In the genomic region with DNA sequence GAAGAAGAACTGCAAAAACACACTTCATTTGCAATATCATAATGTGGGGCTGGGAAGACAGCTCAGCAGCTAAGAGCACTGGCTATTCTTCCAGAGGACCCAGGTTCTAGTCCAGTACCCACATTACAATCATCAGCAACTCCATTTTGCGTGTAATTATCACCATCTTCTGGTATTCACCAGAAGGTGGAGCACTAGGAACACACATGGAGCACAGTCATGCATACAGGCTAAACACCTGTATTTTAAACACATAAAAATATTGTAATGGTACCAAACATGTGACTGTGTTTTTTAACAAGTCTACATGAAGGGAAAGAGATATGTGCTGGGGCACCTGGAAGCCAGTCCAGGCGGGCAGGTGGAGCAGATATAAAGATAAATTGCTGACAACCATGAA, we compare ENCODE assay signal across 19 mouse cellular contexts. TPM values are rescaled to one million over a fixed set of nuclear protein-coding genes. Genes with fewer than 3 reads are reported as not detected.
DNase-seq lines count a peak whose midpoint lies in the region; ATAC-seq and TF ChIP-seq lines count a peak whose summit lies in the region.
"Had no signal": no experiment of that assay in that cellular context is flagged by ENCODE, and none has a peak within 500 bp of the region (broad histone marks: within the 10 kb centered on the region; RNA-seq: fewer than 3 reads in every experiment).

No protein-coding gene starts in this region.

- H3K9me3 ChIP-seq in liver, embryonic 14.5 days (ENCODE audit: control insufficient read depth, low read length) = no peaks in the 10 kb centered on the region
- H3K9me3 ChIP-seq in liver, embryonic 12.5 days (replicated peaks) = no peaks in the 10 kb centered on the region
- H3K9me3 ChIP-seq in forebrain, embryonic 11.5 days (ENCODE audit: control insufficient read depth, low read length) = no peaks in the 10 kb centered on the region
- H3K9me3 ChIP-seq: hindbrain, embryonic 15.5 days; midbrain, embryonic 10.5 days had no signal

- no peak for ATAC-seq in liver, embryonic 14.5 days (ENCODE audit: insufficient read depth)
- ATAC-seq in liver, embryonic 12.5 days = no peak
- ATAC-seq in forebrain, embryonic 11.5 days (replicated peaks; ENCODE audit: low FRiP score) = no peak
- ATAC-seq: forebrain, embryonic 16.5 days had no signal

- no peaks in the 10 kb centered on the region; the same call in 1 of the 2 replicates for H3K27me3 ChIP-seq in liver, embryonic 14.5 days (ENCODE audit: control insufficient read depth, insufficient read depth, low read length)
- H3K27me3 ChIP-seq in liver, embryonic 12.5 days (replicated peaks) = no peaks in the 10 kb centered on the region
- H3K27me3 ChIP-seq in forebrain, embryonic 11.5 days (ENCODE audit: control insufficient read depth, insufficient read depth, low read length) = no peaks in the 10 kb centered on the region
- H3K27me3 ChIP-seq: hindbrain, embryonic 15.5 days had no signal

- H3K9ac ChIP-seq in liver, embryonic 14.5 days (replicated peaks) = no peak overlapping the region
- no peak overlapping the region for H3K9ac ChIP-seq in liver, embryonic 12.5 days
- no peak overlapping the region for H3K9ac ChIP-seq in forebrain, embryonic 11.5 days (ENCODE audit: low read length)
- H3K9ac ChIP-seq: hindbrain, embryonic 15.5 days had no signal

- no peaks in the 10 kb centered on the region for H3K36me3 ChIP-seq in liver, embryonic 14.5 days (replicated peaks; ENCODE audit: control insufficient read depth, insufficient read depth, low read depth)
- no peaks in the 10 kb centered on the region for H3K36me3 ChIP-seq in liver, embryonic 12.5 days
- H3K36me3 ChIP-seq in forebrain, embryonic 11.5 days (ENCODE audit: control insufficient read depth, insufficient read depth, low read length) = no peaks in the 10 kb centered on the region
- H3K36me3 ChIP-seq: hindbrain, embryonic 15.5 days; midbrain, embryonic 10.5 days had no signal

- no peak overlapping the region for H3K27ac ChIP-seq in gastrocnemius, adult 2 months
- no peak overlapping the region for H3K27ac ChIP-seq in liver, embryonic 14.5 days
- H3K27ac ChIP-seq in liver, embryonic 12.5 days = no peak overlapping the region
- no peak overlapping the region for H3K27ac ChIP-seq in forebrain, embryonic 11.5 days (ENCODE audit: low read depth, low read length)
- H3K27ac ChIP-seq: hindbrain, embryonic 15.5 days; midbrain, embryonic 10.5 days had no signal

- no peaks in the 10 kb centered on the region for H3K4me1 ChIP-seq in liver, embryonic 14.5 days (replicated peaks; ENCODE audit: control insufficient read depth in 2 of 2, insufficient read depth in 2 of 2, low read length in 1 of 2)
- H3K4me1 ChIP-seq in liver, embryonic 12.5 days = no peaks in the 10 kb centered on the region
- H3K4me1 ChIP-seq in forebrain, embryonic 11.5 days (replicated peaks; ENCODE audit: control insufficient read depth, insufficient read depth, low read length) = no peaks in the 10 kb centered on the region
- H3K4me1 ChIP-seq: hindbrain, embryonic 15.5 days; midbrain, embryonic 10.5 days had no signal

- no peak for TF ChIP-seq EP300 in liver, embryonic 14.5 days (IDR thresholded peaks at IDR 0.05; ENCODE audit: low read depth)

- TF ChIP-seq CTCF in gastrocnemius, adult 2 months (IDR thresholded peaks at IDR 0.05) = peak; percentile 25; the same call in 1 of the 2 replicates
- peak; percentile 20; the same call in 1 of the 2 replicates for TF ChIP-seq CTCF in liver, embryonic 14.5 days (IDR thresholded peaks at IDR 0.05; ENCODE audit: low read depth)

- no peak for DNase-seq in gastrocnemius, adult 2 months
- no peak for DNase-seq in gastrocnemius, postnatal 36 days
- no peak for DNase-seq in liver, embryonic 14.5 days (ENCODE audit: low read depth in 3 of 3, low spot score in 3 of 3)
- DNase-seq in 416B (ENCODE audit: low read depth) = peak; percentile 53
- DNase-seq in brain, adult 2 months (ENCODE audit: low read depth, low spot score) = peak; percentile 12
- no peak for DNase-seq in MN1 (ENCODE audit: low spot score)
- DNase-seq in forebrain, embryonic 11.5 days (ENCODE audit: low spot score) = no peak
- DNase-seq: adrenal gland, adult 8-10 months; cerebellum, adult 9-10 months; embryo, embryonic 11 days; heart, adult 18-20 months; lung, postnatal 10 days had no signal

- no peak overlapping the region for H3K4me2 ChIP-seq in liver, embryonic 14.5 days (ENCODE audit: low read depth)
- no peak overlapping the region for H3K4me2 ChIP-seq in liver, embryonic 12.5 days
- H3K4me2 ChIP-seq in forebrain, embryonic 11.5 days (ENCODE audit: low read depth, low read length, severe bottlenecking) = no peak overlapping the region
- H3K4me2 ChIP-seq: hindbrain, embryonic 15.5 days had no signal

- H3K4me3 ChIP-seq in gastrocnemius, adult 2 months = no peak overlapping the region
- H3K4me3 ChIP-seq in liver, embryonic 14.5 days (ENCODE audit: insufficient read depth in 1 of 2, low read depth in 2 of 2, low read length in 2 of 2) = no peak overlapping the region
- H3K4me3 ChIP-seq in liver, embryonic 12.5 days = no peak overlapping the region
- no peak overlapping the region for H3K4me3 ChIP-seq in forebrain, embryonic 11.5 days (ENCODE audit: low read depth, low read length)
- H3K4me3 ChIP-seq: hindbrain, embryonic 15.5 days; midbrain, embryonic 10.5 days had no signal

- WGBS in liver, embryonic 14.5 days (ENCODE audit: insufficient replicate concordance) = 43% methylated on average over 2 of the region's 2 CpGs
- WGBS in liver, embryonic 12.5 days (ENCODE audit: insufficient replicate concordance) = 42% methylated on average over 2 of the region's 2 CpGs
- WGBS in forebrain, embryonic 11.5 days = 71% methylated on average over 2 of the region's 2 CpGs

- intact Hi-C loops in gastrocnemius, adult 2 months (cut with DNase I) = no loop called here
- intact Hi-C loops in gastrocnemius, postnatal 36 days (cut with DNase I) = no loop called here

RNA-seq across cellular contexts. Expression of a gene that starts 55.0 kb away (rescaled TPM):
- total RNA-seq in gastrocnemius, adult 2 months (2021) = not detected
- total RNA-seq in gastrocnemius, postnatal 36 days (2021) = not detected
- 1.5 TPM in 2 replicates for polyA plus RNA-seq in liver, embryonic 14.5 days (2012; rRNA removed)
- 1.6 and 2.9 TPM in 2 replicates for polyA plus RNA-seq in liver, embryonic 14.5 days (2014; fragmentation: Nextera tagmentation; extraction: Ambion mirVana)
- 1.6 and 1.7 TPM in 2 replicates for polyA plus RNA-seq in liver, embryonic 12.5 days (2016; fragmentation: Nextera tagmentation; extraction: Ambion mirVana)
- 0.16 and 0.41 TPM in 2 replicates for polyA plus RNA-seq in forebrain, embryonic 11.5 days (2014; fragmentation: Nextera tagmentation; extraction: Ambion mirVana)
- total RNA-seq: gastrocnemius, adult 18-20 months; heart, adult 18-20 months; neutrophil, adult 5-6 weeks had no signal
- polyA plus RNA-seq: C2C12 had no signal

Comparison
In these comparisons a context has a peak if more than half of its experiments do, and no peak if none do; other contexts are left out.
1. DNase-seq: peak in 416B (single experiment) and brain, adult 2 months (single experiment); none in gastrocnemius, adult 2 months (single experiment), gastrocnemius, postnatal 36 days (0 of 2), liver, embryonic 14.5 days (0 of 3), MN1 (single experiment) and forebrain, embryonic 11.5 days (single experiment).